22 mouse cellular contexts compared by ENCODE assay signal in the genomic region with DNA sequence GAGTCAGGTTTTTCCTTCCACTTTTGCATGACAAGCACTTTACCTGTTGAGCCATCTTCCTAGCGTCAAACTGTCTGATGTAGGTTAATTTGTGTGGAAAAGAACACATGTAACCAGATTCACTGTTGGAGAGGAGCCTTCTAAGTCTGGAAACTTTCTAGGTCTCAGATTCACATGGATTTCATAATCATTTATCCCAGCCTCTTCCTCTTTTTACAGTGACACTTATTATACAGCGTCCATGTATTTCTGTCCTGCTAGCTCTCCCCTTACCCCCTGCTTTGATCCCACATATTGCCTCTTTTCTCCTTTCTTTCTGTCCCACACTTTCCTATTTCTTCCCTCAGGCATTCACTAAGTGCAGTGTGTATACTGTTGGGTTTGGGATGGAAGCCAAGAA. TPM values are rescaled to one million over a fixed set of nuclear protein-coding genes. Genes with fewer than 3 reads are reported as not detected.
A peak's percentile ranks its signal among the peaks of the same experiment; 100 is the strongest.
DNase-seq lines count a peak whose midpoint lies in the region; ATAC-seq lines count a peak whose summit lies in the region.
"Had no signal": no experiment of that assay in that cellular context is flagged by ENCODE, and none has a peak within 500 bp of the region (broad histone marks: within the 10 kb centered on the region; RNA-seq: fewer than 3 reads in every experiment).

No protein-coding gene starts in this region.

- ATAC-seq in embryonic facial prominence, embryonic 14.5 days (ENCODE audit: low read depth), result peak; percentile 15; the same call in 1 of the 2 replicates
- peak; percentile 35 to 44; a peak in 1 of 4 replicates for ATAC-seq in hematopoietic stem cell, adult 5-6 weeks (replicated peaks in 1 of 2; ENCODE audit: insufficient read depth in 1 of 2, low FRiP score in 2 of 2, low TSS enrichment in 1 of 2, low read depth in 1 of 2, poor library complexity in 2 of 2, severe bottlenecking in 2 of 2)
- peak; percentile 22; the same call in 1 of the 2 replicates for ATAC-seq in neutrophil, adult 5-6 weeks (ENCODE audit: extremely low read depth, insufficient number of reproducible peaks, low FRiP score, poor library complexity, severe bottlenecking)
- ATAC-seq in kidney, embryonic 15.5 days (replicated peaks; ENCODE audit: low FRiP score), result no peak
- ATAC-seq: forebrain, embryonic 15.5 days; intestine, embryonic 15.5 days had no signal

- peaks cover 8% of the 10 kb centered on the region for H3K4me1 ChIP-seq in embryonic facial prominence, embryonic 14.5 days (ENCODE audit: control insufficient read depth, insufficient read depth, low read length)
- no peaks in the 10 kb centered on the region for H3K4me1 ChIP-seq in embryonic facial prominence, embryonic 10.5 days
- no peaks in the 10 kb centered on the region for H3K4me1 ChIP-seq in kidney, embryonic 15.5 days
- H3K4me1 ChIP-seq: forebrain, embryonic 10.5 days; forebrain, embryonic 15.5 days; heart, embryonic 13.5 days; hindbrain, embryonic 10.5 days; intestine, embryonic 15.5 days had no signal

- no peaks in the 10 kb centered on the region for H3K27me3 ChIP-seq in embryonic facial prominence, embryonic 14.5 days (replicated peaks; ENCODE audit: control insufficient read depth, insufficient read depth, low read length)
- no peaks in the 10 kb centered on the region for H3K27me3 ChIP-seq in embryonic facial prominence, embryonic 10.5 days (replicated peaks; ENCODE audit: low read depth, poor library complexity, severe bottlenecking)
- no peaks in the 10 kb centered on the region for H3K27me3 ChIP-seq in kidney, embryonic 15.5 days
- H3K27me3 ChIP-seq: embryonic facial prominence, embryonic 15.5 days; forebrain, embryonic 15.5 days; heart, embryonic 13.5 days; intestine, embryonic 15.5 days had no signal

- 58% methylated on average over 2 of the region's 2 CpGs for WGBS in embryonic facial prominence, embryonic 14.5 days
- 88% methylated on average over 2 of the region's 2 CpGs for WGBS in embryonic facial prominence, embryonic 10.5 days
- WGBS in kidney, embryonic 15.5 days, result 80% methylated on average over 2 of the region's 2 CpGs

- no peaks in the 10 kb centered on the region for H3K9me3 ChIP-seq in embryonic facial prominence, embryonic 14.5 days (ENCODE audit: control insufficient read depth, low read length)
- H3K9me3 ChIP-seq in embryonic facial prominence, embryonic 10.5 days, result no peaks in the 10 kb centered on the region
- no peaks in the 10 kb centered on the region for H3K9me3 ChIP-seq in kidney, embryonic 15.5 days (replicated peaks)
- H3K9me3 ChIP-seq: embryonic facial prominence, embryonic 15.5 days; forebrain, embryonic 10.5 days; forebrain, embryonic 15.5 days; heart, embryonic 13.5 days; hindbrain, embryonic 10.5 days; intestine, embryonic 15.5 days had no signal

- H3K4me3 ChIP-seq in embryonic facial prominence, embryonic 14.5 days (ENCODE audit: low read depth, low read length), result no peak overlapping the region
- no peak overlapping the region for H3K4me3 ChIP-seq in embryonic facial prominence, embryonic 10.5 days
- H3K4me3 ChIP-seq in kidney, embryonic 15.5 days (replicated peaks), result no peak overlapping the region
- H3K4me3 ChIP-seq: embryonic facial prominence, embryonic 15.5 days; erythroblast, embryonic 14.5 days; forebrain, embryonic 10.5 days; forebrain, embryonic 15.5 days; heart, adult 2 months; heart, embryonic 13.5 days; hindbrain, embryonic 10.5 days; intestine, embryonic 15.5 days had no signal

- H3K4me2 ChIP-seq in embryonic facial prominence, embryonic 14.5 days (ENCODE audit: low read depth, low read length), result no peak overlapping the region
- no peak overlapping the region for H3K4me2 ChIP-seq in kidney, embryonic 15.5 days
- H3K4me2 ChIP-seq: embryonic facial prominence, embryonic 15.5 days; forebrain, embryonic 15.5 days; heart, embryonic 13.5 days; hindbrain, embryonic 14.5 days; intestine, embryonic 15.5 days had no signal

- H3K36me3 ChIP-seq in embryonic facial prominence, embryonic 14.5 days (ENCODE audit: control insufficient read depth, insufficient read depth, low read length), result no peaks in the 10 kb centered on the region
- no peaks in the 10 kb centered on the region for H3K36me3 ChIP-seq in embryonic facial prominence, embryonic 10.5 days (replicated peaks)
- H3K36me3 ChIP-seq in kidney, embryonic 15.5 days, result no peaks in the 10 kb centered on the region
- H3K36me3 ChIP-seq: embryonic facial prominence, embryonic 15.5 days; forebrain, embryonic 15.5 days; heart, embryonic 13.5 days; hindbrain, embryonic 10.5 days; intestine, embryonic 15.5 days had no signal

- no peak overlapping the region for H3K27ac ChIP-seq in embryonic facial prominence, embryonic 14.5 days (replicated peaks; ENCODE audit: low read depth, low read length)
- no peak overlapping the region for H3K27ac ChIP-seq in embryonic facial prominence, embryonic 10.5 days (replicated peaks)
- H3K27ac ChIP-seq in kidney, embryonic 15.5 days, result no peak overlapping the region
- H3K27ac ChIP-seq: embryonic facial prominence, embryonic 15.5 days; forebrain, embryonic 10.5 days; forebrain, embryonic 15.5 days; heart, adult 2 months; heart, embryonic 13.5 days; hindbrain, embryonic 10.5 days; hindbrain, embryonic 14.5 days; intestine, embryonic 15.5 days had no signal

- DNase-seq in embryonic facial prominence, embryonic 14.5 days (ENCODE audit: low spot score), result peak; percentile 68
- no peak for DNase-seq in embryonic facial prominence, embryonic 10.5 days (ENCODE audit: low spot score)
- DNase-seq in 3T3-L1 (ENCODE audit: low read depth, low spot score), result peak; percentile 47
- no peak for DNase-seq in neural tube, embryonic 10.5 days (ENCODE audit: extremely low spot score, low spot score)
- DNase-seq: adrenal gland, postnatal 10 days; cerebellum, adult 11-12 months; cerebellum, adult 9-10 months; cerebellum, postnatal 25 days; gastrocnemius, postnatal 10 days; heart, adult 2 months; heart, postnatal 10 days had no signal

- no peak overlapping the region for H3K9ac ChIP-seq in embryonic facial prominence, embryonic 14.5 days (ENCODE audit: low read depth, low read length)
- no peak overlapping the region for H3K9ac ChIP-seq in kidney, embryonic 15.5 days
- H3K9ac ChIP-seq: embryonic facial prominence, embryonic 15.5 days; forebrain, embryonic 15.5 days; heart, embryonic 13.5 days; hindbrain, embryonic 14.5 days; intestine, embryonic 15.5 days had no signal

RNA-seq across cellular contexts. Expression of a gene that starts 58.9 kb away (rescaled TPM):
- polyA plus RNA-seq in embryonic facial prominence, embryonic 14.5 days (2014; fragmentation: Nextera tagmentation; extraction: Ambion mirVana), result 11.6 and 12.3 TPM in 2 replicates
- polyA plus RNA-seq in embryonic facial prominence, embryonic 10.5 days (2016; fragmentation: Nextera tagmentation; extraction: Ambion mirVana), result 1.6 and 2.0 TPM in 2 replicates
- total RNA-seq in hematopoietic stem cell, adult 5-6 weeks (2017), result 1.8 TPM in 1 of 2 replicates, not detected in the other
- 0.37 TPM in 1 of 2 replicates, not detected in the other for total RNA-seq in neutrophil, adult 5-6 weeks (2017)
- 0.71 and 1.3 TPM in 2 replicates for polyA plus RNA-seq in kidney, embryonic 15.5 days (2015; fragmentation: Nextera tagmentation; extraction: Ambion mirVana)

Comparison
In these comparisons a context has a peak if more than half of its experiments do, and no peak if none do; other contexts are left out.
1. DNase-seq: peak in embryonic facial prominence, embryonic 14.5 days (single experiment) and 3T3-L1 (single experiment); none in embryonic facial prominence, embryonic 10.5 days (single experiment) and neural tube, embryonic 10.5 days (single experiment).